Mouse (Mus musculus): ENCODE results near the gene 4930453N24Rik. TPM values are rescaled to one million over a fixed set of nuclear protein-coding genes. Genes with fewer than 3 reads are reported as not detected.

The 4930453N24Rik gene
- polyA plus RNA-seq (2015; fragmentation: Nextera tagmentation; extraction: Ambion mirVana): 18.1 and 21.1 TPM in 2 replicates

GRCm38 (mm10) chr16:64770521-64771430 lies at the start of gene 4930453N24Rik:
Gene 4930453N24Rik, minus strand, starts transcription at chr16:64771161.
- Histone ChIP-seq H3K4me3 (replicated peaks) (peak within 1 kb of the TSS; percentile 82), H3K27me3 (replicated peaks) (no peaks in the 10 kb centered on the region), H3K4me2 (replicated peaks) (peak within 1 kb of the TSS; percentile 49), H3K9ac (peak within 1 kb of the TSS; percentile 82), H3K27ac (peak within 1 kb of the TSS; percentile 82), H3K4me1 (replicated peaks) (no peaks in the 10 kb centered on the region), H3K36me3 (no peaks in the 10 kb centered on the region), H3K9me3 (no peaks in the 10 kb centered on the region)
- WGBS: 2% methylated on average over 72 of the region's 72 CpGs
- peak; percentile 98 for ATAC-seq

- ATAC-seq: no peak
- 95% methylated on average over 3 of the region's 3 CpGs for WGBS
Observed at GRCm38 (mm10) chr16:64817094-64817765, 46.3 kb upstream of the 4930453N24Rik start.

GRCm38 (mm10) chr16:64803041-64803440 lies 32.1 kb upstream of the 4930453N24Rik start:
- 64% methylated on average over 3 of the region's 3 CpGs for WGBS
- no peak for ATAC-seq
- no peak overlapping the region for H3K4me3 ChIP-seq (replicated peaks)
- H3K27ac ChIP-seq: no peak overlapping the region
- H3K4me1 ChIP-seq (replicated peaks): no peaks in the 10 kb centered on the region
- H3K9me3 ChIP-seq: no peaks in the 10 kb centered on the region
- H3K36me3 ChIP-seq: 0 out of 2 replicates have a peak, but pooled peaks cover 5% of the 10 kb centered on the region
- no peaks in the 10 kb centered on the region for H3K27me3 ChIP-seq (replicated peaks)
- no peak overlapping the region for H3K9ac ChIP-seq
- H3K4me2 ChIP-seq (replicated peaks): no peak overlapping the region

More at GRCm38 (mm10) chr16:64817094-64817765, 46.3 kb upstream of the 4930453N24Rik start:
- Histone ChIP-seq H3K4me3 (replicated peaks) (no peak overlapping the region), H3K4me2 (replicated peaks) (no peak overlapping the region), H3K4me1 (replicated peaks) (no peaks in the 10 kb centered on the region), H3K9ac (no peak overlapping the region), H3K27me3 (replicated peaks) (no peaks in the 10 kb centered on the region), H3K27ac (no peak overlapping the region), H3K9me3 (no peaks in the 10 kb centered on the region), H3K36me3 (no peaks in the 10 kb centered on the region)

GRCm38 (mm10) chr16:64801638-64802037 lies 30.7 kb upstream of the 4930453N24Rik start:
- no peaks in the 10 kb centered on the region for H3K4me1 ChIP-seq (replicated peaks)
- H3K27ac ChIP-seq: no peak overlapping the region
- H3K9me3 ChIP-seq: no peaks in the 10 kb centered on the region
- no peak overlapping the region for H3K9ac ChIP-seq
- H3K4me2 ChIP-seq (replicated peaks): no peak overlapping the region
- no peaks in the 10 kb centered on the region for H3K27me3 ChIP-seq (replicated peaks)
- ATAC-seq: no peak
- H3K36me3 ChIP-seq: 0 out of 2 replicates have a peak, but pooled peaks cover 5% of the 10 kb centered on the region
- no peak overlapping the region for H3K4me3 ChIP-seq (replicated peaks)

GRCm38 (mm10) chr16:64800393-64800792 lies 29.4 kb upstream of the 4930453N24Rik start:
- H3K27ac ChIP-seq: no peak overlapping the region
- H3K4me3 ChIP-seq (replicated peaks): no peak overlapping the region
- no peaks in the 10 kb centered on the region for H3K4me1 ChIP-seq (replicated peaks)
- 0 out of 2 replicates have a peak, but pooled peaks cover 4% of the 10 kb centered on the region for H3K36me3 ChIP-seq
- 92% methylated on average over 5 of the region's 5 CpGs for WGBS
- no peaks in the 10 kb centered on the region for H3K9me3 ChIP-seq
- no peak overlapping the region for H3K9ac ChIP-seq
- ATAC-seq: no peak
- no peak overlapping the region for H3K4me2 ChIP-seq (replicated peaks)
- H3K27me3 ChIP-seq (replicated peaks): no peaks in the 10 kb centered on the region

- Histone ChIP-seq H3K9me3 (no peaks in the 10 kb centered on the region), H3K27ac (no peak overlapping the region), H3K9ac (no peak overlapping the region), H3K4me2 (replicated peaks) (no peak overlapping the region), H3K36me3 (no peaks in the 10 kb centered on the region), H3K4me3 (replicated peaks) (no peak overlapping the region), H3K4me1 (replicated peaks) (no peaks in the 10 kb centered on the region), H3K27me3 (replicated peaks) (no peaks in the 10 kb centered on the region)
- 85% methylated on average over 2 of the region's 2 CpGs for WGBS
- no peak for ATAC-seq
Observed at GRCm38 (mm10) chr16:64794802-64795201, 23.8 kb upstream of the 4930453N24Rik start.

- Histone ChIP-seq H3K27me3 (replicated peaks) (no peaks in the 10 kb centered on the region), H3K4me1 (replicated peaks) (no peaks in the 10 kb centered on the region), H3K27ac (no peak overlapping the region), H3K9me3 (no peaks in the 10 kb centered on the region), H3K36me3 (no peaks in the 10 kb centered on the region), H3K4me2 (replicated peaks) (no peak overlapping the region), H3K9ac (no peak overlapping the region), H3K4me3 (replicated peaks) (no peak overlapping the region)
- 89% methylated on average over 3 of the region's 3 CpGs for WGBS
- no peak for ATAC-seq
Observed at GRCm38 (mm10) chr16:64789706-64790105, 18.7 kb upstream of the 4930453N24Rik start.

GRCm38 (mm10) chr16:64775516-64775915 lies 4.6 kb upstream of the 4930453N24Rik start:
- Histone ChIP-seq H3K36me3 (no peaks in the 10 kb centered on the region), H3K4me1 (replicated peaks) (no peaks in the 10 kb centered on the region), H3K27me3 (replicated peaks) (no peaks in the 10 kb centered on the region), H3K4me3 (replicated peaks) (no peak overlapping the region), H3K27ac (no peak overlapping the region), H3K9me3 (no peaks in the 10 kb centered on the region), H3K4me2 (replicated peaks) (no peak overlapping the region), H3K9ac (no peak overlapping the region)
- no peak for ATAC-seq
- 82% methylated on average over 1 of the region's 1 CpGs for WGBS

- ATAC-seq: peak; percentile 14; the same call in 1 of the 2 replicates
- Histone ChIP-seq H3K9ac (no peak overlapping the region), H3K36me3 (no peaks in the 10 kb centered on the region), H3K27ac (no peak overlapping the region), H3K9me3 (no peaks in the 10 kb centered on the region), H3K4me3 (replicated peaks) (peak overlapping the region; percentile 82), H3K4me2 (replicated peaks) (peak overlapping the region; percentile 49), H3K27me3 (replicated peaks) (no peaks in the 10 kb centered on the region), H3K4me1 (replicated peaks) (no peaks in the 10 kb centered on the region)
- 91% methylated on average over 2 of the region's 2 CpGs for WGBS
Observed at GRCm38 (mm10) chr16:64771431-64771818, 464 bp upstream of the 4930453N24Rik start.

- WGBS: 87% methylated on average over 8 of the region's 8 CpGs
- Histone ChIP-seq H3K9ac (no peak overlapping the region), H3K4me3 (replicated peaks) (no peak overlapping the region), H3K27me3 (replicated peaks) (no peaks in the 10 kb centered on the region), H3K4me1 (replicated peaks) (no peaks in the 10 kb centered on the region), H3K36me3 (peaks cover 9% of the 10 kb centered on the region), H3K4me2 (replicated peaks) (no peak overlapping the region), H3K9me3 (no peaks in the 10 kb centered on the region), H3K27ac (no peak overlapping the region)
- no peak for ATAC-seq
Observed at GRCm38 (mm10) chr16:64766696-64767300, 4.2 kb downstream of the 4930453N24Rik start.

GRCm38 (mm10) chr16:64759245-64759626 lies 11.7 kb downstream of the 4930453N24Rik start:
- H3K4me2 ChIP-seq (replicated peaks): no peak overlapping the region
- ATAC-seq: no peak
- H3K27ac ChIP-seq: no peak overlapping the region
- 62% methylated on average over 1 of the region's 1 CpGs for WGBS
- no peaks in the 10 kb centered on the region for H3K9me3 ChIP-seq
- no peak overlapping the region for H3K4me3 ChIP-seq (replicated peaks)
- no peak overlapping the region for H3K9ac ChIP-seq
- no peaks in the 10 kb centered on the region for H3K4me1 ChIP-seq (replicated peaks)
- no peaks in the 10 kb centered on the region for H3K27me3 ChIP-seq (replicated peaks)
- peaks cover 9% of the 10 kb centered on the region for H3K36me3 ChIP-seq

GRCm38 (mm10) chr16:64758561-64759244 lies 12.3 kb downstream of the 4930453N24Rik start:
- no peak for ATAC-seq
- no peak overlapping the region for H3K9ac ChIP-seq
- WGBS: 51% methylated on average over 6 of the region's 6 CpGs
- H3K9me3 ChIP-seq: no peaks in the 10 kb centered on the region
- H3K4me3 ChIP-seq (replicated peaks): no peak overlapping the region
- H3K27me3 ChIP-seq (replicated peaks): no peaks in the 10 kb centered on the region
- no peak overlapping the region for H3K27ac ChIP-seq
- H3K36me3 ChIP-seq: peaks cover 9% of the 10 kb centered on the region
- H3K4me2 ChIP-seq (replicated peaks): no peak overlapping the region
- no peaks in the 10 kb centered on the region for H3K4me1 ChIP-seq (replicated peaks)

Measured in intestine, embryonic 15.5 days (tissue).